Mouse (Mus musculus): Measurements from ENCODE around the gene Vps29.

- TF ChIP-seq CTCF (IDR thresholded peaks at IDR 0.05; ENCODE audit: low read depth) (no peak), EP300 (IDR thresholded peaks at IDR 0.05; ENCODE audit: low read depth) (no peak)
Measured at GRCm38 (mm10) chr5:122317329-122318045, 36.7 kb upstream of the Vps29 start.
